Mouse (Mus musculus) neural tube, embryonic 12.5 days (tissue): ENCODE measurements around the gene Pik3r1. TPM values are rescaled to one million over a fixed set of nuclear protein-coding genes. Genes with fewer than 3 reads are reported as not detected.
A peak's percentile ranks its signal among the peaks of the same experiment; 100 is the strongest.

Experiments used
- ATAC-seq: fragments of 200-750 bp; cut with Nextera tagmentation; 2 replicates; pipeline ENCODE4 v1.8.0; 2017; ENCODE audit warnings: low read depth, mild to moderate bottlenecking, moderate TSS enrichment, moderate library complexity; ENCODE audit not compliant: low FRiP score
- H3K27ac ChIP-seq: fragments of 300-500 bp; sonication (generic); 2 replicates; pipeline ENCODE4 v1.5.1; 2016
- H3K27me3 ChIP-seq: fragments of 300-500 bp; sonication (generic); replicated peaks from 2 replicates; pipeline ENCODE4 v1.6.1; 2016; ENCODE audit warnings: mild to moderate bottlenecking
- H3K36me3 ChIP-seq: fragments of 300-500 bp; sonication (generic); 2 replicates; pipeline ENCODE4 v1.6.1; 2016; ENCODE audit warnings: mild to moderate bottlenecking
- H3K4me1 ChIP-seq: fragments of 300-500 bp; sonication (generic); 2 replicates; pipeline ENCODE4 v1.6.1; 2016
- H3K4me2 ChIP-seq: fragments of 300-500 bp; sonication (generic); replicated peaks from 2 replicates; pipeline ENCODE4 v1.6.1; 2016; ENCODE audit warnings: mild to moderate bottlenecking
- H3K4me3 ChIP-seq: fragments of 300-500 bp; sonication (generic); 2 replicates; pipeline ENCODE4 v1.5.1; 2016
- H3K9ac ChIP-seq: fragments of 300-500 bp; sonication (generic); 2 replicates; pipeline ENCODE4 v1.6.1; 2016; ENCODE audit warnings: mild to moderate bottlenecking
- H3K9me3 ChIP-seq: fragments of 300-500 bp; sonication (generic); 2 replicates; pipeline ENCODE4 v1.6.1; 2016; ENCODE audit warnings: mild to moderate bottlenecking
- WGBS: fragments of 180-500 bp; shearing (Covaris S2); methylation state at CpG from one replicate; pipeline ENCODE4 v1.1.7; 2016; 5-methylcytosine and 5-hydroxymethylcytosine counted together
- polyA plus RNA-seq: library from polyadenylated mRNA; unstranded; fragments of >200 nt; fragmentation: Nextera tagmentation; extraction: Ambion mirVana; gene quantifications from 2 replicates; pipeline ENCODE4 v1.2.1, GENCODE M21; 2016

Pik3r1 gene
- 36.9 and 40.5 TPM in 2 replicates for polyA plus RNA-seq

GRCm38 (mm10) chr13:101767809-101768629 lies at the start of gene Pik3r1:
TSS of gene Pik3r1 (minus strand) at chr13:101768217.
- H3K36me3 ChIP-seq = no peaks in the 10 kb centered on the region
- peak; percentile 97 for ATAC-seq
- peak within 1 kb of the TSS; percentile 94 for H3K4me3 ChIP-seq
- H3K9me3 ChIP-seq = no peaks in the 10 kb centered on the region
- H3K4me2 ChIP-seq = peak within 1 kb of the TSS; percentile 80
- no peaks in the 10 kb centered on the region for H3K27me3 ChIP-seq
- H3K27ac ChIP-seq = peak within 1 kb of the TSS; percentile 87
- peak within 1 kb of the TSS; percentile 93 for H3K9ac ChIP-seq
- WGBS = under 1% methylated on average over 70 of the region's 76 CpGs
- H3K4me1 ChIP-seq = peaks cover 24% of the 10 kb centered on the region

- Histone ChIP-seq H3K27ac (no peak overlapping the region), H3K4me3 (no peak overlapping the region), H3K36me3 (no peaks in the 10 kb centered on the region)
These were observed 45.4 kb upstream of the Pik3r1 start for GRCm38 (mm10) chr13:101813267-101813900.

GRCm38 (mm10) chr13:101812341-101812740 lies 44.3 kb upstream of the Pik3r1 start:
- peak overlapping the region; percentile 36 for H3K4me2 ChIP-seq

More at GRCm38 (mm10) chr13:101813267-101813900, 45.4 kb upstream of the Pik3r1 start:
- WGBS = 9% methylated on average over 10 of the region's 10 CpGs
- peak; percentile 86 for ATAC-seq
- Histone ChIP-seq H3K9ac (no peak overlapping the region), H3K27me3 (no peaks in the 10 kb centered on the region), H3K4me1 (peaks cover 18% of the 10 kb centered on the region), H3K4me2 (peak overlapping the region; percentile 32), H3K9me3 (no peaks in the 10 kb centered on the region)

GRCm38 (mm10) chr13:101811882-101812281 lies 43.9 kb upstream of the Pik3r1 start:
- Histone ChIP-seq H3K9me3 (0 out of 2 replicates have a peak, but pooled peaks cover 3% of the 10 kb centered on the region), H3K4me3 (no peak overlapping the region), H3K4me1 (peaks cover 18% of the 10 kb centered on the region), H3K27me3 (no peaks in the 10 kb centered on the region), H3K4me2 (peak overlapping the region; percentile 36), H3K9ac (no peak overlapping the region), H3K36me3 (no peaks in the 10 kb centered on the region), H3K27ac (peak overlapping the region; percentile 20; the same call in 1 of the 2 replicates)
- 7% methylated on average over 9 of the region's 9 CpGs for WGBS
- peak; percentile 88 for ATAC-seq

More at GRCm38 (mm10) chr13:101812341-101812740, 44.3 kb upstream of the Pik3r1 start:
- Histone ChIP-seq H3K9ac (no peak overlapping the region), H3K4me1 (peaks cover 18% of the 10 kb centered on the region), H3K9me3 (no peaks in the 10 kb centered on the region), H3K27ac (peak overlapping the region; percentile 20; the same call in 1 of the 2 replicates), H3K27me3 (no peaks in the 10 kb centered on the region), H3K4me3 (no peak overlapping the region), H3K36me3 (no peaks in the 10 kb centered on the region)
- no peak for ATAC-seq
- WGBS = 52% methylated on average over 5 of the region's 5 CpGs

- H3K4me1 ChIP-seq = peaks cover 18% of the 10 kb centered on the region
- no peak for ATAC-seq
- no peaks in the 10 kb centered on the region for H3K36me3 ChIP-seq
- 0 out of 2 replicates have a peak, but pooled peaks cover 4% of the 10 kb centered on the region for H3K9me3 ChIP-seq
- H3K4me2 ChIP-seq = no peak overlapping the region
- no peaks in the 10 kb centered on the region for H3K27me3 ChIP-seq
- 75% methylated on average over 7 of the region's 7 CpGs for WGBS
- H3K27ac ChIP-seq = no peak overlapping the region
- H3K4me3 ChIP-seq = no peak overlapping the region
- H3K9ac ChIP-seq = no peak overlapping the region
These were observed 42.6 kb upstream of the Pik3r1 start for GRCm38 (mm10) chr13:101810667-101811066.

- no peak for ATAC-seq
- WGBS = 80% methylated on average over 3 of the region's 3 CpGs
These were observed 41.8 kb upstream of the Pik3r1 start for GRCm38 (mm10) chr13:101809796-101810195.

GRCm38 (mm10) chr13:101805559-101806091 lies 37.6 kb upstream of the Pik3r1 start:
- H3K36me3 ChIP-seq = no peaks in the 10 kb centered on the region
- H3K4me1 ChIP-seq = 0 out of 2 replicates have a peak, but pooled peaks cover 10% of the 10 kb centered on the region
- no peak overlapping the region for H3K4me3 ChIP-seq
- H3K4me2 ChIP-seq = no peak overlapping the region
- H3K27me3 ChIP-seq = no peaks in the 10 kb centered on the region
- no peak overlapping the region for H3K9ac ChIP-seq
- ATAC-seq = no peak
- WGBS = 67% methylated on average over 3 of the region's 3 CpGs
- no peak overlapping the region for H3K27ac ChIP-seq
- H3K9me3 ChIP-seq = 0 out of 2 replicates have a peak, but pooled peaks cover 4% of the 10 kb centered on the region

More at GRCm38 (mm10) chr13:101809796-101810195, 41.8 kb upstream of the Pik3r1 start:
- Histone ChIP-seq H3K9me3 (0 out of 2 replicates have a peak, but pooled peaks cover 4% of the 10 kb centered on the region), H3K27ac (no peak overlapping the region), H3K4me2 (no peak overlapping the region), H3K4me1 (peaks cover 18% of the 10 kb centered on the region), H3K9ac (no peak overlapping the region), H3K36me3 (no peaks in the 10 kb centered on the region), H3K27me3 (no peaks in the 10 kb centered on the region), H3K4me3 (no peak overlapping the region)

- Histone ChIP-seq H3K9me3 (no peaks in the 10 kb centered on the region), H3K9ac (peak overlapping the region; percentile 73), H3K27me3 (no peaks in the 10 kb centered on the region), H3K4me1 (peaks cover 17% of the 10 kb centered on the region), H3K36me3 (no peaks in the 10 kb centered on the region), H3K4me3 (peak overlapping the region; percentile 33), H3K27ac (peak overlapping the region; percentile 69), H3K4me2 (peak overlapping the region; percentile 63)
- WGBS = 2% methylated on average over 40 of the region's 41 CpGs
- peak; percentile 96 for ATAC-seq
These were observed 33.6 kb upstream of the Pik3r1 start for GRCm38 (mm10) chr13:101801372-101802186.

GRCm38 (mm10) chr13:101800833-101801371 lies 32.9 kb upstream of the Pik3r1 start:
- 22% methylated on average over 10 of the region's 10 CpGs for WGBS
- no peaks in the 10 kb centered on the region for H3K27me3 ChIP-seq
- ATAC-seq = peak; percentile 61
- H3K9ac ChIP-seq = peak overlapping the region; percentile 73
- H3K4me2 ChIP-seq = peak overlapping the region; percentile 63
- no peaks in the 10 kb centered on the region for H3K36me3 ChIP-seq
- H3K27ac ChIP-seq = peak overlapping the region; percentile 69
- peak overlapping the region; percentile 33 for H3K4me3 ChIP-seq
- H3K9me3 ChIP-seq = no peaks in the 10 kb centered on the region
- H3K4me1 ChIP-seq = peaks cover 17% of the 10 kb centered on the region

GRCm38 (mm10) chr13:101800021-101800596 lies 32.1 kb upstream of the Pik3r1 start:
- Histone ChIP-seq H3K27me3 (no peaks in the 10 kb centered on the region), H3K4me1 (peaks cover 17% of the 10 kb centered on the region), H3K27ac (no peak overlapping the region), H3K9ac (no peak overlapping the region), H3K36me3 (no peaks in the 10 kb centered on the region), H3K4me3 (no peak overlapping the region), H3K9me3 (no peaks in the 10 kb centered on the region), H3K4me2 (no peak overlapping the region)
- 79% methylated on average over 13 of the region's 13 CpGs for WGBS
- no peak for ATAC-seq

- H3K4me1 ChIP-seq = peaks cover 17% of the 10 kb centered on the region
- WGBS = 92% methylated on average over 2 of the region's 2 CpGs
- ATAC-seq = no peak
These were observed 31.3 kb upstream of the Pik3r1 start for GRCm38 (mm10) chr13:101799318-101799717.

More at GRCm38 (mm10) chr13:101799318-101799717, 31.3 kb upstream of the Pik3r1 start:
- Histone ChIP-seq H3K9me3 (no peaks in the 10 kb centered on the region), H3K27me3 (no peaks in the 10 kb centered on the region), H3K27ac (no peak overlapping the region), H3K36me3 (no peaks in the 10 kb centered on the region), H3K9ac (no peak overlapping the region), H3K4me3 (no peak overlapping the region), H3K4me2 (no peak overlapping the region)
